Mouse (Mus musculus) lung, adult 18-20 months (tissue): ENCODE results near the gene Hcar2.

Experiments
- DNase-seq, 2 experiments: peaks; one replicate each; pipeline ENCODE4 v3.0.0; 2022; ENCODE audit warnings: mixed read lengths in 2 of 2

The Hcar2 gene

DNA sequence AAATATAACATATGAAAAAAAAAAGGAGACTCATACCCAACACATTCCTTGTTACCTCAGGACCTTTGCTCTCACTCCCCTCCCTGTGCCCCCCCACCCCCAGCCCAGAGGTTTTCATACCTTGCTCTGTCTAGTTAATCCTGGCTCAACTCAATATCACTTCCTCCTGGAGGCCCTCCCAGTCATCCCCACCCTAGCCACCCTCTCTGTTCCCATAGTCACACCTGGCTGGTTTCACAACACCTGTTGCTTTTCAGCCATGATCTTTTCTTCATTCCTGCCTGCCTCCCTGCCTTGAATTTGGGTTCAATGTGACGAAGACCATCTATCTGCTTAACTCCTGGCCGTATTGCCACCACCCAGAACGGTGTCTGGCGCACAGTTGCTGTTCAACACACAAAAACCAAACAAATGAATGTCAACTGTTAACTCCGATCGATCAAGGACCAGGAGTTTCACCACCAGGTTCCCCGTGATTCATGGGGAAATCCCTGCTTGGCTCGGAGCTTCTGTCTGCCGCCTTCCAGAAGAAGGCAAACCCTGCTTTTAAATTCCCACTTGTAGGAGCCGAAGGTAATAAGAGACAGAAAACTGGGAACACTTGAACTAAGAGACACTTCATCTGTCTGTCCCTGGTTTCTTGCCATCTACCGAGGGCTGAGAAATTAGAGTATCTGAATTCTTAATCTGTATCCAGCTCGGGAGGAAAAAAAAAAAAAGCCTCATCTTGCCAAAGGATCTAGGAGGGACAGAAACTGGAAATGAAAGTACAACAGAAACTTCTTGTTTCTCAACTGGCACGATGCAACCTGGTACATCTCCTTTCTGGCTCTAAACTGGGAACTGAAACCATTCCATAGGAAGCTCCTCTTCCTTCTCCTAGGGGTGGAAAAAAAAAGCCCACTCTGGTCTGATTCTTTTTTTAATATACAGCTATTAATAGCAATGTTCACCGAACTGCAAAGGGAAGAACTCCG, 2.6 kb downstream of the Hcar2 start:
- DNase-seq: peak; percentile 45 to 53

DNA sequence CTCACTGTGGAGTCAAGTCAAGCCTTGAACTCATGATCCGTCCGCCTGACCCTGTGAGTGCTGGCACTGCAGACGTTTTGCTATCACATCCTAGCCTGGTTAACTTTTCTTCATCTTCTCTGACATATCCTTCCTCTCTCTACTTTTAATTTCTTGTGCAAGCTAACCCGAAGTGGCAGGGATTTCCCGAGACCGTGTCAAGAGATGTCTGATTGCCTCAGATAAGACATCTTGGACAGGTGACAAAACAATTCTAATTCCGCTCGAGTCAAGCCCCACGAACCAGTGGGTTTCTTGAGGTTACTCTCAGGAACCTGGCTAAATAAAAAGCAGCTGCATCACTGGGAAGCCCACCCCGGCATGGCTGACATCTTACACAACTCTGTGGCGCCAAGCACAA, 6.5 kb downstream of the Hcar2 start:
- DNase-seq: no peak

DNA sequence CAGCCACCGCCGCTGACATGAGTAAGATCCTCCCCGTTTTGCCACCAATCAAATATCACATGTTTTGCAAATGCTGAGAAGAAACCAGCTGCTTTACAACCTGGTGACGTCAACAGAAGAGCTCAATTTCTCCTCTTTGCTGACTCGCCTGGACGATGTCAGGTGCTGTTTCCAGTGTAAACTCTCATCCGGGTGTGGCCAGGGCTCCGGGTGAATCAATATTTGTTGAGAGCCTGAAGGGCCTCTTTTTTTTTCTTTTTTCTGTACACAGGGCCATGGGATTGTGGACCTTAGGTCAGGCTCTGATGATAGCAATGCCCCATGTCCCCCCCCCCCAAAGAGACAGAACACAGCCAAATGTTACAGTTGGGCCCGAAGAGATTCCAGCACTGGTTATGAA, 10.8 kb downstream of the Hcar2 start:
- DNase-seq: peak in 1 of 2 experiments; percentile 54

DNA sequence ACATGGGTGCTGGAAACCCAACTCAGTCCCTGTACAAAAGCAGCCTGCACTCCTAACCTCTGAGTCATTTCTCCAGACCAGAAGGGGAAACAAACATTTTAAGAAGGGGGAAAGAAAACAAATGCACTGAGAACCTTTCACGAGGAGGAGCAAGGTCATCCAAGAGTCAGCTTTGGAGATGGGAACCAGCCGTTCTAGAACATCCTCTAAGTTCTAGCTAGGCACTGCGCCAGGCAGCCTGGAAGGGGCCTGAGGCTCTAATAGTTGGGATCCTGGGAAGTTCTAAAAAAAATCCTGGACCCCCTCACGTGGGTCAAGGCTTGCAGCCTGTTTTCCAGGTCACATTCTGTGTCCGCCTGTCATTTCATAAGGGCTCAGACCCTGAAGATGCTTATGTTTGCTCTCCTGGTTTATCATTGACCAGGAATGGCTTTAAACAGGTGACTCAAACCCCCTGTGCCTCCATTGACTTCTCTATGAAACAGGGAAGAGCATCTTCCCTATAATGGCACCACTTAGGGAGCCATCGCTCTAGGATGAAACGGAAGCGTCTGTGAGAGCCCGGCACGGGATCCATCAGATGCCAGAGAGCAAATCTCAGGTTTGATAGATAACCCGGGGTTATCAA, 11.3 kb downstream of the Hcar2 start:
- DNase-seq: no peak

DNA sequence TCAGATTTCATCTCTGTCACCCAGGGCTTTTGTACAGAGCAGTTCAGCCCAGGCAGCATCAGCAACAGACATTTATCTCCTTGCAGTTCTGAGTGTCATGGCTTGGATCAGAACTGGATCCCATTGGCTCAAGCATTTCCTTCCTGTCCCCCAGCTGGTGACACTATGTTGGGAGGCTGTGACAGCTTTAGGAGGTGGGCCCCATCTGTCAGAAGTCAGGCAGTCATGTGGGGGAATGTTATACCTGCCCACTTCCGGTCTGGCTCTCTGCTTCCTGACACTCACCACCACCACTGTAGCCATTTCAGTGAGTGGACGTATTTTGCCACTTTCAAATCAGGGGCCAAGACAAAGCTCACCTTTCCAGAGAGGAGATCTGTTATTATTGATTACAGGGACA, 13.9 kb downstream of the Hcar2 start:
- no peak for DNase-seq

DNA sequence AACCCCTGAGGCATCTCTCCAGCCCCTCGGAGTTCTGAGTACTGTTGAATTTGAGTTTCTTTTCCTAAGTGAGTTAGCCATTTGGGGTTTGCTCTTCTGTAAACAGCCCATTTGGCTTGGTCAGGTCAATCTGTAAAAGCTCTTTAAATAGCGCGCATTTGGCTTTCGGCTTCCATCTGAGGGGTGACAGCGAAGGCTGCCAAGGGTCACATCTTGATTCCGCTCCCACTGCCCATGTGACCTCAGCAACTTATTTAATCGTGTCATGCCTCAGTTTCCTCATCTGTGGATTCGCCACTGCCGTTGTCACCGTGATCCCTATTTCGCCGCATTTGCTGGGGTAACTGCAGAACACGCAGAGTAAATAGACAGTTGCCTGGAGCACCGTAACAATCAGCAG, 21.0 kb downstream of the Hcar2 start:
- DNase-seq: no peak

DNA sequence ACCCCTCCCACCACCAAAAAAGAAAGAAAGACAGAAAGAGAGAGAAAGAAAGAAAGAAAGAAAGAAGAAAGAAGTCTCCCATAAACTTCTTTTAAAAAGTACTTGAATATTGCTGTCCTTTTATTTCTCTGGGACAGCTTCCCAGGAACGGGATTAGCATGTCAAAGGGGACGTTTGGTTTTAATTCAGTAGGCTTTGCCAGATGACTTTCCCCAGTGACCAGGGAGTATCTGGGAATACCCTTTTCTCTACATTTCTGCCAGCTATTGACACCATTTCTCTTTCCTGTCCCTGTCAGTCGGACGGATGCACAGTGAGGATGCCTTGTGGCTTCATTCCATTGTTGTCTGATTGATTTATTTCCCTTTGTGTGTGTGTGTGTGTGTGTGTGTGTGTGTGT, 21.5 kb downstream of the Hcar2 start:
- DNase-seq: no peak

DNA sequence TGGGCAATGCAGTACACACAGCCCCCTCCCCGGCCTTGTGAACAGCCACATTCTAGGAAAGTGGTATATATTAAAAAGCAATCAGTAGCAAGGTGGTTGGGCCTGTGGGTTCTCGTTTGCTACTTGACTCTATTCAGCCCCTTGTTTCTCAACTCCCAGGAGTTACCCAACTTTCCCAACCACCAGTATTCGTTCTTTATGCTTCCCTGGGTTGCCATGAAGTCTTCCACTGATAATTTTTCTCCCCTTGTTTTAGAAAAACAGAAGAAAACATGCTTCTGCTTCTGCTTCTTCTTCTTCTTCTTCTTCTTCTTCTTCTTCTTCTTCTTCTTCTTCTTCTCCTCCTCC, 22.4 kb downstream of the Hcar2 start:
- no peak for DNase-seq

DNA sequence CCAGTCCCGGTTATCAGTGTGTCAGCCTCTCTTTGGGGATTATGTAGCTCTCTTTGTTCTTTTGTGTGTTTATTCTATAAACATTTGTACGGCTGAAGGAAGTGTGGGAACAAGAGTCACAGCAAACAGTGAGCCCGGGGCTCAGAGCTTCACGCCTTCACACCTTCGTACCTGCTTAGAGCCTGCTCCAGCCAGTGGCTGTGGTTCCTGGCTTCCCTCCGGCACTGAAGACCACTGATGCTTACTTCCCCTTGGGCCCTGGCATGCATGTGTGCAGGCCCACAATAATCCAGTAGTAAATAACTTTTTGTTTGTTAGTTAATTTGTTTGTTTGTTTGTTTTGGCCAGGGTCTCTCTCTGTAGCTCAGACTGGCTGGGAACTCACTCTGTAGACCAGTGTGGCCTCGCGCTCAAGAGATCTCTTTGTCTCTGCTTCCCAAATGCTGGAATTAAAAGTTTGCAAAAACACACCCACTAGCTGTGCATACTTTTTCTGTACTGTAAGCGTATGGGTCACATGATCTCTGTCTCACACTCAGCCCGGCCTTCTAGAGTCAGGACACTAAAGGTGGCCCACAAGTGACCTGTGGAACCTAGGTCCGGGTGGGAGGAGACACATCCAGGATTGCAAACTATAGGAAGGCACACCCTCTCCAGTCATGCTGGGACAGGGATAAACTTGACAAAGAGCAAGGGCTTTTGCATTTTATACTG, 22.9 kb downstream of the Hcar2 start:
- no peak for DNase-seq

DNA sequence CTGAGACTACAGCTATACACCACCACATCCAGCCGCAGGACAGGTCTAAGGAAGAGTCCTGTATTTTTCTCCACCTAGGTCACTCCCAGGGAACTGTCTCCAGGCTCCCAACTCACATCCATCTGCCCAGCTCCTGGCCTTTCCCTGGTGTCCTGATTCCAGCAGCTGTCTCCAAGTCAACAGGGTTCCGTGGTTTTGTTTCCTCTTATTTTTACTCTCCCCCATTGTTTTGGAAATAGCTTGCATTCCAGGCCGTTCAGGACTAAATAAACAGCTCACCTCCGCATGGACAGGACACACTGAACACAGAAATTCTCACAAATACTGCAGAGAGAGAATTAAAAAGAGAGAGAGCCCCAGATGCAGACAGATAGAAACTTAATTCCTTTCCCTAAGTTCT, 27.9 kb downstream of the Hcar2 start:
- no peak for DNase-seq

DNA sequence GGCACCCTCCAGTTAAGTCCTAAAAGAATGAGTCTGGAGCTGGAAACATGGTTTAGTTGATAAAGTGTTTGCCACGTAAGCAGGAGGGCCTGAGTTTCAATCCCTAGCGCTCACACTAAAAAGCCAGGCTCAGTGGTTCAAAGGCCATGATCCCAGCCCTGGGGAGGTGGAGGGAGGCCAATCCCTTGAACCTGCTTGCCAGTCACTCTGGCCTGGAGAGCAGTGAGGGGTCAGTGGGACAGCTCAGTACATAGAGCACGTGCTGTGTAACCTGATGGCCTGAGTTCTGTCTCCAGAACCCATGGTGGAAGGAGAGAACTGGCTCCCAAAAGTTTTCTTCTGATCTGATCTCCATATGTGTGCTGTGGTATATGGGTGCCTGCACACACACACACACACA, 30.5 kb downstream of the Hcar2 start:
- no peak for DNase-seq

DNA sequence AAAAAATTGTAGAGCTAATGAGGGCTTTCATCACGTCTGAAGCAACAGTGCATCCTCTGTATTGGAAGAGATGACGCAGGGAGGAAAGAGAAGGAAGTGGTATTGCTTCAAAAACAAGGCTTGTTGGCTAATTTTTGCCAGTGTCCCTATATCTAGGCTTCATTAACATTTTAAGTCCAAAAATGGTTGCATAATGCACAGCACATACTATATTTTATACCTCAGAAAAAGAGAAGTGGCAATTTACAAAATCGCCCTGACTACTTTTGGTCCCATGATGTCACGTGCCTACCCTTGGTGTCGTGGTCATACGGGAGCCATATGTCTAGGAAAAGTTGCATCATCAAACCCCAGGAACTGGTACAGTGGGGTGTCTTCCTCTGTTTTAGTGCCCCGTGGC, 33.0 kb downstream of the Hcar2 start:
- no peak for DNase-seq

DNA sequence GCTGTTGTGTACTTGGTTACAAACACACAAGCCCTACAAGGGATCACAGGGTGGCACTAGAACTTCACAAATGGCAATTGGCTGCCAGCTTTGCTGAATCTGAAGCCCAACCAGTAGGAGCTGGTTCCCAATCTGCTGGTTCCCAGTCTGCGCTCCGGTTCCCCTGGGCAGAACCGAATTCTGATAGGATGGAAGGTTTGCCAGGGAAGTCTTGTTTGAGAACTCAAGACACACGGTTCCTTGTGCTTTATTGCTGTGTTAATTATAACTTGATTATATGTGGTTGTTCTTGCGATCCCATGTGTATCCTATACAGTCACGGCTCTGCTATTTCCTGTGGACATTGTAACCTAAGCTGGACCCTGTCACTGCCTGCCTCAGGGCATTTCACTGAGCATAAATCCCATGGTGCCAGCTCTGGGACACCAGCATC, 37.6 kb downstream of the Hcar2 start:
- DNase-seq: peak; percentile 31 to 59

DNA sequence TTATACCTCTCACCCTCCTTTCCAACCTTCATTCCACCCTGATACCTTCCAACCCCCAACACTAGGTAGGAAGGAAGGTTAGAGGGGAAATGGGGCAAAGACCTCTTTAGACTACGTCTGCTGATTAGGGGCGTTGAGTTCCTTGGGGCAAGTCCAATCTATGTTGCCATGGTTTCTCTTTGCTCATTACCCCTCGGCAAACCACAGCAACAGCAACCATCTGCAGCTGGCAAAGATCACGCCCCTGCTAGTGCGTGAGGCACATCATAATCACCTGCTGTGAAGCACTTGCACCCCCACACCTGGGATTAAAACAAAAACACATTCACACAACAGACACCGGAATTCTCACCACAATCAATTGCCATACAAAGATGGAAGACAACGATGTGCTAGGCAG, 42.6 kb downstream of the Hcar2 start:
- DNase-seq: no peak

DNA sequence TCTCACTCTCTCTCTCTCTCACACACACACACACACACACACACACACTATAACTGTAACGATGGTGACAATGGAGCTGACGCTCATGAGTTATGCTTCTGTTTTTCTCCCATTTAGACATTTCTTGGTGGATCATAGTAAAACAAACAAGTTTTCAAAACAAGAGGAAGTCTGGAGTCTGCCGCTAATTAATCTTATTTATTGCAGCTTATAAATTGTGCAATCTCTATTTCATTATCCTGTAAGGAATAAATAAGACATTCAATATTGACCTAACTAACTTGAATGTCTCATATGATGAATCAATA, 44.1 kb downstream of the Hcar2 start:
- no peak for DNase-seq

DNA sequence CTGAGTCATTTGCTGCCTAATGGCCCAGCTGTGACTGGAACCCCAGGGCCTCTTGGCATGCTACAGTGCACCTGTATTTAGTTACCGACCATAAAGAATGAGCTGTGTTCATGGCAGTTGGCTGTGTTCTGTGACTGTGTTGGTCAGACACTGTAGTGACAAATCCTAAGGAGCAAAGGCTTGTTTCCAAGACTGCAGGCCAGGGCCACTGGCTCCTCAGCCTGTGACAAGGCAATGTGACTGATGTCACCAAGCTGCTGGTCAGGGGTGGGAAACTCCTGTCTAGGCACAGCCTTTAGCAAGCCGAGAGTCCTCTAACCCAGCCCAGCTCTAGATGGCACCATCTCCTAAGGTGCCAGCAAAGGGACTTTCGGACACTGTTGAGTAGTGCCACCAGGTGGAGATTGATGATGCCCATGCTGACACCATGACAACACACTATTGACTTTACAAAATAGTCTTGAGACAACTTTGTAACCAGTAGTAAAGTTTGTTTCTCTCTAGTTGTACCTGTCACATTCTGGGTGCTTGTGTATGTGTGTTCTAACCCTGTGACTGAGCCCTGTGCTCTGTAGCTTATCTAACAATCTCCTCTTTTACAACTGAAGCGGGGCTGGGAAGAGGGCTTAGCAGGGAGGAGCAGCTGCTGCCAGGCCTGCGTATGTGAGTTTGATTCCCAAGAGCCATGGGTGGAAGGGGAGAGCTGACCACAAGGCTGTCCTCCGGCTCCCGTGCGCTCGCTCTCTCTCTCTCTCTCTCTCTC, 44.6 kb downstream of the Hcar2 start:
- peak in 1 of 2 experiments; percentile 42 for DNase-seq

DNA sequence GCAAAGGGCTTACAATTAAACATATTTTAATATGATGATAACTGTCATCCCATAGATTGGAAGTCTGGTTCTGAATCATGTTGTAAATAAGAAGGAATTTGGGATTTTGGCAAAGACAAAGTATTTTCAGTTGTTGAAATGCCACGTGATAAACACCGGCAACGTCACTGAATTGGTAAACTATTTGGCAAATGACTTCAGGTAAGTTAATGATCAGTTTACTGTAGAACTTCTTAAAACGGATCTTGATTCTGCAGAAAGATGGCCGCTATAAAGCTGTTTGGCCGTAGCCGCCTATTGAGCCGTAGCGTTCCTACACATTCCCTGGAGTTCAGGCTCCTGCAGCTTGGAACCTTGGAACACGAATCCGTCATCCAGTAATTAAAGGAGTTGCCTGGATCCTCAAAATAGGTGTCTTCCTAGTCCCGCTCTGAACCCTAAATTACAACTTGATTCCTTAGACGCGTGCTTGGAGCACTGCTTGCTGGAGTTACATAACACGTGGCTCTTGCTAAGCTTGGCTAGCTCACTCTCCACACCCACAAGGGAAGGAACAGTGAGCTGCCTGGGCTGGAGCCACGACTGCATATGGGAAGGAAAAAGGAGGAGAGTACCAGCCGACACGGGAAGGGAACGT, 46.2 kb downstream of the Hcar2 start:
- no peak for DNase-seq

DNA sequence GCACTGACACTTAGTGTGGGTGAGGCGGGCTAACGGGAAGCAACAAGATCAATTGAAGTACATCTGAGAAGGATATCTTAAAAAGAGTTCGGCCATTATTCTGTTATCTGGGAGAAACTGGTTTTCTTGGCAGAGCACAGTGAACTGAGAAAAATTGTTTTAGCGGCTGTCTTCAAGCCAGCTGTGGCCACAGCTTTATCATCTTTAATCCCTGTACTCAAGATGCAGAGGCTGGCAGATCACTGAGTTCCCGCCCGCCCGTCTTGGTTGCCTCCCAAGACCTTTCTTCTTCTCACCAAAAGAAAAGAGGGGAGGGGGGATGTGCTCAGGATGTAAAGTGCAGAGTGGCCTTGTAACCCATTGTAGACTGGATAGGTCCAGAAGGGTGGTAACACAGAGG, 48.4 kb downstream of the Hcar2 start:
- no peak for DNase-seq
